Mouse (Mus musculus): ENCODE measurements around the gene Gse1. TPM values are rescaled to one million over a fixed set of nuclear protein-coding genes. Genes with fewer than 3 reads are reported as not detected.
A peak's percentile ranks its signal among the peaks of the same experiment; 100 is the strongest.

Gse1 gene
- total RNA-seq, 4 experiments from 2014 or later: 114 to 136 (median 127) TPM

DNA sequence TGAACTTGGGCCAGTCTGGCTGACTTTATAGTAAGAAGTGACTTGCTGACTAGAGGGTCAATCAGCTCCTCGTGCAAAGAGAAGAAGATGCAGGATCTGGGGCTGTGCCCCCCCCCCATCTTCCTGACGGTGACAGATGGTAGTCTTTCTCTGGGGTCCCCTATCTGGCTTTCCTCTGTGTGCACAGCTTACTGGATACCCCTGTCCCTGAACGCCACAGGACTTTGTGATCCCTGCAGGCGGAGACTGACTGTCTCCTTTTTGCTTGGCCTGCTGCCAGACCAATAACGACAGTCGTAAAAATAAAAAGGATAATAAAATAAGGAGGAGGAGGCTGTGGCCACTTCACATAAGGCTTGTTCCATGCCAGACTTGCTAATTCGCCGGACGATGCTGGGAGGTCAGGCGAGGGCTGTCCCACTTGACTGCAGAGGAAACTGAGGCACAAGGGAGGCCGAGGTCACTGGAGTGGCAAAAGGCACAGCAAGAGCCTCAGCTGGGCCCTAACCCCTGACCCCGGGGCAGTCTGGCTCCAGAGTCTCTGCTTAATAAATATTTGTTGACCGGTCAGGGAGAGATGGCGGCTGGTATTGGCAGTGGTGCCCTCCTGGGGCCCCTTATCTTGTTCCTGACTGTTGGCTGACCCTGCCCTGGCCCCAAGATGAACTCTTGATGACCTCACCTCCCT is 264.1 kb downstream of the Gse1 start:
- no peak for DNase-seq (ENCODE audit: low spot score in 2 of 2)

DNA sequence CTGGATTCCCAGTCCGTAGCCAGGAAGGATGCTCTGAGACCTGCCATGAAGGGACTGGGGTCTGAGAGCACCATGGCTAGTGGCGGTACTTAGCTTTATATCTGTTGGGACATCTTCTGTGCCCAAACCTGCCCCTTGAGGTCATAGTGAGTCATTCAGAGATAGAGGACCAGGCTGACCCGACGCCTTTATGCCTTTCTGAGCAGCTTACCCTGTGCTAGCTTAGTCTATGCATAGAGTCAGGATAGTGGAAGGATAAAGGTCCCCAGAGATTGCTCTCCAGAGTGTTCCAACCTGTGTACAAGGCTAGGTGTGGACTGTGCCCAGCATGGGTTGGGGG is 264.6 kb downstream of the Gse1 start:
- DNase-seq (ENCODE audit: low spot score in 2 of 2): no peak

DNA sequence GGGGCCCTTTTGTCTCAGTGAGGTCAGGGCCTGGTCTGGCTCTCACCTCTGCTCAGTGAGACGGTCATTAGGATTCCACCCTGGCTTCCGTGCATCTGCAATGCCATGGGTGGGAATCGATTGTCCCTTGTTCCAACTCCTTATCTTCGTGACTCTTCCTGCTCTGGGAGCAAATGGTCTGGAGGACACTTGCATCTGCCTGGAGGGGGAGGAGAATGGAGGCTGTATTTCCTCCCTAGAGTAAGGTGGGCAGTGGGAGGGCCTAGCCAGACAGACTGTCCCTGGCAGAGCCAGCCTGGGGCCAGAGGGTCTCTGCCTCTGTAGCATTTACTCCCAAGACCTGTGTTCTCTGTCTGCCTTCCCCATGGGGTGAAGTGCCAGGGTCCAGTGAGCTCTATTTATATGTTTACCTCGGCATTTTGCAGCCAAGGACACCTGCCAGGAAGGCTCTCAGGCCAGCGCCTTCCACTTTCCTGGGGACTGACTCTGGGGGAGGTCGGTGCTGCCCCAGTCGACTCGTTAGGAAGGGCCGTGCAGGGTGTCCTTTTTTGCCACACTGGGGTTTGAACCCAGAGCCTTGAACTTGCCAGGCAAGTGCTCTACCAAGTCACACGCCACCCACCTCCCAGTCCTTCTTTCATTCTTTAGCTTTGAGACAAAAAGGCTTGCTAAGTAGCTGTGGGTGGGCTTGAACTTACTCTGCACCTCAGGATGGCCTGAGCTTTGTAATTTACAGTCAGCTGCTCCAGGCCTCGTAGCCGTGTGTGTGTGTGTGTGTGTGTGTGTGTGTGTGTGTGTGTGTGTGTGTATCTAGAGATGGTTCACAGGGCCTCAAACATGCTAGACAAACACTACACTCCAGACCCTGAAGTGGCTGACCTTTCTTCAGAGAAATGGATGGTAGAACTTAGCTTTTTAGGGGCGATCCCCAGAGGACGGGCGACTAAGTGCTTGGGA is 265.5 kb downstream of the Gse1 start:
- DNase-seq (ENCODE audit: low spot score in 2 of 2): no peak

DNA sequence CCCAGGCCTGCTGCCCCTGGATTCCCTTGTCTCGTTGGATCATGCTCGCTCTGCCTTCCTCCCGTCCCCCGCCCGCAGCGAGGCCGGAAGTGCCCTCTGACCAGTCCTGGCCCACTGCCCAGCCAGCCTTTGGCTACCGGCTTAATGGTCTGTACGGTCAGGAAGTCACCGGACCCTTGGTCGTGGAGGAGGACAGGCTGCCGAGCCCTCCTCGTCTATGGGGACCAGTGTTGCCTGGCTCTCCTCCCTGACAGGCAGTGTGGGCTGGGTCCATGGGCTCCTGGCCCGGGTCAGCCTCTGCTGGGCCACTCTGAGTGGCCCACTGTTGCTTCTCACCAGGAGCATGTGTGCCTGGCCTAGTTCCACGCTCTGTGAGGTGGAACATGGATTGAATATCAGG is 266.6 kb downstream of the Gse1 start:
- DNase-seq (ENCODE audit: low spot score in 2 of 2): no peak

DNA sequence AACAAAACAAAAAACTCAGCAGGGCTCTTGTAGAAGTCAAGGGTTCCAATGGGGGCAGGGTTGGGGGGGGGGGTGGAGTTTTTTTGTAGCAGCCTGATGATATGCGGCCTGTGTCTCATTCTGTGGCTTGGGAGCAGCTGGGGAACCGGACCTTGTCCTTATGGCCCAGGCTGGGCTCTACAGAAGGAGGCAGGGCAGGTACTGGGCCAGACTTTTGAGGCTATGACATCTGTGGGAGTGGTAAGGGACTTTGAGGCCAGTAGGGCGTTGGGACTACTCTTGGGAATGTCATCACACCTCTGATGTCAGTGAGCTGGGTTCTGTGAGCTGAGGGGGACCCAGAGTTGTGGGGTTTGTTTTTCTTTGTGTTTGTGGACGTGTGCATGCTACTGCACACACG is 267.2 kb downstream of the Gse1 start:
- DNase-seq (ENCODE audit: low spot score in 2 of 2): no peak

DNA sequence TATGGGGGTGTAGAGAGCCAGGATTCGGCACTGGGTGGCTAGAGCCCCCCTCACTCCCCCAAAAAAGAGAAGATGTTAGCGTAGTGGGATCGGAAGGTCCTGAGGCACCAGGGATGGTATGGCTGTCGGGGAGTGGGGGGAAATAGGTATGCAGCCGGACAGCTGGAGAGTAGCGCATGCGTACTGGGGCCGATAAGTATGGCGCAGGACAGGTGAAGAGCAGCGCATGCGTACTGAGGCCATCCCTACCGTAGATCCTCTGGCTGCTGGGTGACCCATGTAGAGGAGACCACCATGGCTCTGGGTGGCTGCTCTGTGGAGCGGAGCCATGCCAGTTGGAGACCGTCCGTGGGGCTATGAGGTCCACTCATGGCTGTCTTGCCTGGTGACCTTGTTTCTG is 268.2 kb downstream of the Gse1 start:
- DNase-seq (ENCODE audit: low spot score in 2 of 2): no peak

DNA sequence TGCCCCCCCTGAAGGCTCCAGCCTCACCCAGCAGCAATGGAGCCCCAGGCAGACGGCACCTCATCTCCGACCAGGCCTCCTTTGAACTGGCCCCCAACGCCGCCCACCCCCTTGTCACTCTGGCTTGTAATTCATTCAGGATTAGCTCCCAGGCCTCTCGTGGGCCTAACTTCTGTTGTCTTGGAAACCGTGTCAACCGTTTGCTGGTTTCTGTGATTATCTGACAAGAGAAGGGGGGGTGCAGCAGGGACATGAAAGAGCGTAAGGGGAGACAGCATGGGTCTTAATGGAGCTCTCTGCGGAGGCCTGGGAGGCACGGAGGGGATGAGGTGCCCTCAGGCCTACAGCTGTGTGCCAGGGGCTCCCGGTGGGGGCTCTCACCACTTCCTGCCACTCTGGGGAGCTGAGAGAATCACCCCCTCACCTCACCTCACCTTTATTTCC is 269.3 kb downstream of the Gse1 start:
- DNase-seq (ENCODE audit: low spot score in 2 of 2): no peak

DNA sequence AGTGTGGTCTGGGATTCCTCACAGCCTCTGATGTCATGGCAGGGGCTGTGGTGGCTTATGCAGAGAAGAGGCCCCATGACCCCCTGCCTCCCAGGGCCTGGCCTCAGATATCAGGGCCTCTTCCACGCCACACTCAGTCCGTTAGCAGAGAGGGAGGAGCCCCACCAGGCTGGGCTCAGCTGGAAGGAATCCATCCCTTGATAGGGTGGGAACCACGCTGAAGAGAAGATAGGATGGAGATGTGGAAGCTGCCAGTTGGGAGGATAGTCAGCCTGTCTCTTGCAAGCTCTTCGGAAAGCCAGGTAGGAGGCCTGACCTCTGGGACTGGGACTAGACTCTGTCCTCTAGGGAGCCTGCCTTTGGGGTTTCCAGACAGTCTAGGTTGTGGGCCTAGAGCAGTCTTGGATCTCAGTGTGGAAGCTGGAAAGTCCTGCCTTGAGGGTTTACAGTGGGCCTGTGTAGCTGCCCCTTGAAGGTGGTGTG is 270.1 kb downstream of the Gse1 start:
- no peak for DNase-seq (ENCODE audit: low spot score in 2 of 2)

DNA sequence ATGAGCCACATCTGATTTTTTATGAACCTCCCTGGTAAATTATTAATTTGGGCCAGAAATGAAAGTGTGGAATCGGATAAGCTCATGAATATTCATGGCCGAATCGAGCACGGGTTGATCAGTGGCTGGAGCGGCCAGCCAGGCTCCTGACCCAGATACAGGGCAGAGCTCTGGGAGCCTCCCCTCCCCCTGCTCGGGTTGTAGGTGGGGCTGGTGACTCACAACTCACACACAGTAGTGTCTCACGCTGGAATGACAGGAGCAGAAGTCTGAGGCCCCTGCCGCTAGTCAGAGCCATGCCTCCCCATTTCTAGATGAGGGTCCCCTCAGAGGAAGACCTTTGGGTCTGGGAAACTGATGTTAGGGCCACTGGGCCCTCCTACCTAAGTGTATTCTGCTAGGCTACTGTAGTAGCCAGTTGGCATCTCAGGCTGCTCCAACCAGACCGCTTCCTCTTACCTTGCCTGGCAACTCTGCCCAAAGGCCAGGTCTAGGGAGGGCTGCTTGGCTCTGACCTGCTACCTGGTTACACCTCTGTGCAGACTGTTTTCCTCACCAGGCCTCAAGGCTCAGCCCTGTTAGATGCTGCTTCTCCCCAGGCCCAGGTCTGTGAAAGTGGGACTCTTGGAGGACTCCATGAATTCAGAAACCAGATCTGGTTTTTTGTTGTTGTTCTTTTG is 270.8 kb downstream of the Gse1 start:
- DNase-seq (ENCODE audit: low spot score in 2 of 2): peak in 1 of 2 experiments; percentile 60

DNA sequence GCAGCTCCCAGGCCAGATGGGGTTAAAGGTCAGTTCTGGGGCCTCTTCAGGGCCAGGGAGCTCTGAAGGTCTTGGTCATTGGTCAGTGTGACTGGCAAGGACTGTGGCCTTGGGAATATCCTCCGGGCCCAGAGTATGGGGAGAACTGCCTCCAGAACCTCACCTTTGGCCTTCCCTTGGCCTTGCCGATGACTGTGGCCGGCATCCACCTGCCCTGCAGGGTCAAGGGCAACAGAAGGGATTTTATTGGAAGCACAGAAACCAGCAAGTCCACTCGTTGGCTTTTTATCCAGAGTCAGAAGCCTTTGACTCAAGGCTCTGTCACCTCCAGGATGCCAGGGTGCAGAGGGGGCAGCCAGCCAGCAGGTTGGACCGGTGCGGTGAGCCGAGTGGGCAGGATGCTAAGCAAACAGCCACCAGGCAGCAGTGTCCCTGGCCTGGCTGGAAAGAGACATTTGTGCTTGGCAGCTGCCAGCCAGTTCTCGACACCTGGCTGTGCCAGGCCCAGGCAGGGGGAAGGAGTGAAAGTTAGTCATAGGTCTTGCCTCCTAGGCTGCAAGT is 272.5 kb downstream of the Gse1 start:
- no peak for DNase-seq (ENCODE audit: low spot score in 2 of 2)

DNA sequence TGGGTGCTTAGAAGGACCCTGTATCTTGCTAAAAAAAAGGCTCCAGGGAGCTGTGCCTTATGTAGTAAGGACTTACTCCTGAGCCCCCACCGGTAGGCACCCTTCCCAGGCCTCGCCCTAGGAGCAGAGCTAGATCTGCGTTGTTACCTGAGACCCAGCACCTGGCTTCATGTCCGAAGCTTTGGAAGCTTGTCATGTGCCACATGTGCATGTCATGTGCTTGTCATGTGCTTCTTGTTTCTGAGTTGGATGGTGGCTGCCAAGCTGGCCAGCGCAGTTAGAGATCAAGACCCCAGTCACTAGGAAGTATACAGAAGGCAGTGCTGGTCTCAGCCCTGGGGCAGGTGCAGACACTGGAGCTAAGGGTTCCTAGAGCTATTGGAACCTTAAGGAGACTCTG is 273.2 kb downstream of the Gse1 start:
- DNase-seq (ENCODE audit: low spot score in 2 of 2): no peak

DNA sequence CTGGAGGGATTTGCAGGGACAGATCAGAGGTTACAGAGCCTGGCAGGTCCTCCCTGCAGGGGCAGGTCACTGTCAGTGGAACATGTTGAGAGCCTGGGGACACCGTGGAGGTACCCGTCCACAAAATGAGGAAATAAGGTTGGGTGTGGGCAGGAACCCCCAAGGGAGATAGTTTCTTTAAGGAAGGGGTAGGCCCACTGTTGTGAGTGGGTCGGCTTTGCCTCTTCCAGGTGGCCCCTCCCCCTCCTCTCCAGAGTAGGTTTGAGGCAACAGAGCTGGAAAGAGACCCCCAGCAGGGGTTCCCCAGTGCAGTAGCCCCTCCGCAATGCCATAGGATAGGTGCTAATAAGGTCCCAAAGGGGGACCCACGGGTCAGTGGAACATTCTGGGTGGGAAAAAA is 274.2 kb downstream of the Gse1 start:
- DNase-seq (ENCODE audit: low spot score in 2 of 2): no peak

DNA sequence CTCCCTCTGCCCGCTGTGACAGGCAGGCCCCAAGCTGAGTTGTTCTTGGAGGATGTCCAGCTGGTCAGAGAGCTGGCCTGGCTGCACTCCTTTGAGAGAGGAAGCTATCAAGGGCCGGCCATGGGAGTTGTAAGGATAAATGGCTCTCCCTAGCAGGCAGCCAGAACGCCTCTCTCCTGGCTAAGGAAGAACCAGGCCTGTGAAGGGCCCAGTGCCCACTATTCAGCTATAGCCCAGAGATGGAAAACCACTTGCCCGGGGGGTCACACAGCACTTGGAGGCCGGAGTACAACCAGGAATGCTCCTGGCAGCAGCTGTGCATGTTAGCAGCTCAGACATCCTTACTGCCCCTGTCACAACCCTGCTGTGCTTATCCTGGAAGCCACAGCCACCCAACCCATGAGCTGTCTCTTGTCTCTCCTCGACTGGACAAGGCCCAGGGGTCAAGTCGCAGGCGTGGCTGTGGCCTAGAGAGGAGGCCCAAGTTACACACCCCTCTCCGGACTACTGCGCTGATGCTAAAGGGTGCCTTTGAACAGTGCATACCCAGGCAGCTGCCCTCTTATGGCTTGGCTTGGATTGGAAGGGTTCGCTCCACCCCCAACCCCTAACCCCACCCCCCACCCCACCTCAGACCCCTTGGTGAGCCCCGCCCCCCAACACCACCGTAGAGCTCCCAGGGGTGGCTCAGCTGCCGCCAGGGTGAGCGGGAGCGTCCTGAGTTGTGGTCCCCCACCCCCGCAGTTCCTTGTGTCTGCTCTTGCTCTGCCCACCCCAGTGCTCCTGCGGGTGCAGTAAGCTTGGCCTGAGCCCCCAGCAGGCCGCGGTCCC is 276.2 kb downstream of the Gse1 start:
- DNase-seq (ENCODE audit: low spot score in 2 of 2): peak; percentile 51 to 57

DNA sequence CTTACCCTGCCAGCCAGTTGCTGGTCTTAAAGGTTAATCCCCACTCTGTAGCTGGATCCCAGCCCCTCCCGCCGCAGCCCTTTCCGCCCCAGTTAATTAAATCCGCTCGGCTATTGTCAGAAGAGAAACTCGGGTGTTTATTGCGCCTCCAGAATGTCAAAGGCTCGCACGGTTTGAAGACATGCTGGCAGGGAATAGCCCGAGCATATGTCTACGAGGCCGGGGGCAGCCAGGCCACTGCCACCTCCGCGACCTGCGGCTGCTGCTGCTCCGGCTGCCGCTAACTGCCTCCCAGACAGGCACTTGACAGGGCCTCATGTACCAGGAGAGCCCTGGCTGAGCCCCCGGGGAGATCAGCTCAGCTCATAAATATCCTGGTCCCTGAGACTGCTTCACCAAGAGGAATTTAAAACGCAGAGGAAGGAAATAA is 276.8 kb downstream of the Gse1 start:
- no peak for DNase-seq (ENCODE audit: low spot score in 2 of 2)

DNA sequence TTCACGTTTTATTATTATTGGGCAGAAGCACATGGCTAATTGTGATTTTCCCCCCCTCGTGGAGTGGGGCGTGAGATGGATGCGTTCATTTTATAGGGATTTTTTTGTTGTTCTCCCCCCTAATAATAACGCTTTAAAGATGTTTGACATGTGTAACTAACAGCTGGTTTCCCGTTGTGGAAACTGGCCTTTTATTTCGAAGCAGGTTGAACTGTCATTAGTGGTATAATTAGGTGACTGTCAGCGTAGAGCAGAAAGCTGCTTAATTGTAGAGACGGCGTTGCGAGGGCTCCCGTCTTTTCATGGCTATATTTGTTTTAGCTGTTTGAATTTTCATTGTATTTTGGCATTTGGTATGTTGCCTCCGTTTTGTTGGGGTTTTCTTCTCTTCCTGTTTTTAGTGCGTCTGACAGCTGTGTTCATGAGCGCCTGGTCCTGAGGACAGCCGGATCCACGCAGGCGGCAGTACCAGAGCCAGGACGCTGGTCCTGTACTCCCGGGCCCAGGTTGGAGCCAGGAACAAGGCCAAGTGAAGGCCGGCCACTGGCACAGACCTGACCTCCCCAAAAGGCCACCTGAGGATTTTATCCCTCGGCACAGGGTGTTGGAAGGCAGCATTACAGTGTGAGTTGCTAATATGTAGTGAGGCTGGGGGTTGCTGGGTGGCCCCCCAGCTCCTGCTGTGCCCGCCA is 277.5 kb downstream of the Gse1 start:
- DNase-seq (ENCODE audit: low spot score in 2 of 2): no peak

DNA sequence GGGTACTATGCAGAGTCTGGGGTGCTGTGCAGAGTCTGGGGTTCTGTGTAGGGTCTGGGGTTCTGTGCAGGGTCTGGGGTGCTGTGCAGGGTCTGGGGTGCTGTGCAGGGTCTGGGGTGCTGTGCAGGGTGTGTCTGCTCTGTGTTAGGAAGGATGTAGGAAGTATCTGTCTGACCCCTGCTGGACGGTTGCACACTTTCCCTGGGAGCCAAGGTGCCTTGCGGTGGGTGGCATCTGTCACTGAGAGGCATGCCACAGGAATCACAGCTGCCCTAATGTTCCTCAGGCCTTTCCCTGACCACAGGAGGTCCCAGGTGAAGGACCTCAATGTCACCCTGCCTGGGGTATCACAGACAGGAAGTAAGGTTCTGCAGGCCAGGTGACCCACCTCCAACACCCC is 278.3 kb downstream of the Gse1 start:
- no peak for DNase-seq (ENCODE audit: low spot score in 2 of 2)

DNA sequence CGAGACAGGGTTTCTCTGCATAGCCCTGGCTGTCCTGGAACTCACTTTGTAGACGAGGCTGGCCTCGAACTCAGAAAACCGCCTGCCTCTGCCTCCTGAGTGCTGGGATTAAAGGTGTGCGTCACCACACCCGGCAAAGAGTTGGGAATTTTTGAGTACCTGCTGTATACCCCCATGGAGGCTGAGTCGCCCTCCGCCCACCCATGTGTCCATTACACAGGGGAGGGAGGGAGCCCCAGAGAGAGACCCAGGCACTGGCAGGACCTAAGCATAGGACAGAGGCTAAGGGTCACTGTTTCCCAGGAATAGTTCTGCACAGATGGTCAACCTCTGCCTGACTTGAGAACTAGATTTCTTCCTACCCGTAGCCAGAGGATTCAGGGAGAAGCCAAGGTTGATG is 279.0 kb downstream of the Gse1 start:
- DNase-seq (ENCODE audit: low spot score in 2 of 2): no peak

DNA sequence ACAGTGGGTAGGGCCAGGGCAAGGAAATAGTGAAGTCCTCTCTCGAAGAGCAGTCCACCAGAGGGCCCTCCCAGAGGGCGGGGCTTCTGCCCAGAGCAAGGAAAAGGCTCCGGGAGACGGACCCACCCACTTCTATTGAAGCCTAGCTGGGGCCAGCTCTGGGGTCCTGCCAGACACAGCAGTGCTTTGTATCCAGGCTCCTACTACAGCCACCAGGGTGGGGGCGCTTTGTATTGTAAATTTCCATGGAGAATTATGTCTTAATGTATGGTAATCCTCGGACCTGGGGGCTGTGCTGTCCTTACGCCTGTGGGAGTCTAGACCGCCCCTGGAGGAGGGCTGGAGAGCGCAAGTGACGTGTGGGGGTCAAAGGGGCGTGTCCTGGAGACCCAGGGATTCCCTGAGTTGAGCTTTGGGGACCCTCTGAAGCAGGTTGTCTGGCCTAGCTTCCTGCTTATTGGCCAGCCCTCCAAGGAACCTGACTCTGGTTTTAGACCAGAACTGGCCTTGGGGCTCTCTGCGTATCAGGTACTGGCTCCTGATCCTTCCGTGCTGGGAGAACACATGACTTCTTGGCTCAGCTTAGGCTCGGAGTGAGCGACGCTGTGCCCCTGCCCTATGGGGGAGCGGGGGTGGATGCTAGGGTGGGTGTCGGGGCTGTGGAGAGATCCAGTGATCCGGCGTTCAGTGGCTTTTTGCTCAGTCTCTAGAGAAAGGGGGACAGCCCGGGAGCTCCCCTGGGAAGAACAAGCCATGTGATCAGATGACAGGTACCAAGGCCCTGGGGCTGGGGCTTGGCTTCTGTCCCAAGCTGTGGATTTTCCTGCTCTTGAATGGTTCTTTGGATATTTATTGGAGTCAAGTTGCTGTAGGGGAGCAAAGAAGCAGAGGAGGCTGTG is 281.1 kb downstream of the Gse1 start:
- DNase-seq (ENCODE audit: low spot score in 2 of 2): no peak

DNA sequence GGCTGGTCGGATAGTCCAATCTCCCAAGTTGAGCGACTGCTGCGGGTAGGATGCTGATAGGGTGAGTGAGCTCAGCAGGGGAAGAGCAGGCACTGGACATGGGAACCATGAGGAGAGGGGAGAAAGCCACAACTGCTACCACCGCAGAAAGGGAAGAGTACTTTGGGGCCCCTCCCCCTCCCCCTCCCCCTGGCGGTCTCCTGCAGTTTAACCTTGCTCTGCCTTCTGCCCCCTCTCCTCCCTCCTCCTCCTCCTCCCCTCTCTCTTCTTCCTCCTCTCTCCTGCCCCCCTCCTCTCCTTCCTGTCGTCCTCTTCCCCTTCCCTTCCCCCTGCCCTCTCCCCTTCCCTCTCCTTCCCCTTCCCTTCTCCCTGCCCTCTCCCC is 281.8 kb downstream of the Gse1 start:
- DNase-seq (ENCODE audit: low spot score in 2 of 2): no peak
